Mouse (Mus musculus) ES-E14 (cell line): ENCODE measurements at regions not wholly inside any gene's neighbourhood (a gene's known extent, or its start where the extent isn't known, plus 50 kb on each side); places are given as distances from the start of the nearest gene placed in this dataset.
A peak's percentile ranks its signal among the peaks of the same experiment; 100 is the strongest.

Experiments used
- DNase-seq: peaks from one replicate; pipeline ENCODE4 v3.0.0-alpha.2; 2013; ENCODE audit warnings: low read depth, low spot score
- H3K27ac ChIP-seq: 2 replicates; pipeline ENCODE4 v1.5.1; 2012; ENCODE audit warnings: low read depth, mild to moderate bottlenecking, low read length, moderate library complexity, mixed read lengths; ENCODE audit not compliant: poor library complexity, insufficient read depth, severe bottlenecking
- H3K36me3 ChIP-seq: 2 replicates; pipeline ENCODE4 v1.6.1; 2012; ENCODE audit warnings: mild to moderate bottlenecking, low read length, moderate library complexity, mixed read lengths; ENCODE audit not compliant: control insufficient read depth, poor library complexity, insufficient read depth, severe bottlenecking
- H3K4me1 ChIP-seq, 2 experiments: fragments of 150-350 bp in 1 of 2; sonication (generic) in 1 of 2; 2 replicates each; pipeline ENCODE4 v1.6.1; 2012; ENCODE audit warnings: low read length in 2 of 2, mild to moderate bottlenecking in 1 of 2, mixed read lengths in 1 of 2; ENCODE audit not compliant: control insufficient read depth in 2 of 2, insufficient read depth in 2 of 2, poor library complexity in 1 of 2
- H3K4me3 ChIP-seq, 2 experiments: fragments of 150-350 bp in 1 of 2; sonication (generic) in 1 of 2; 2 replicates each; pipeline ENCODE4 v1.5.1; 2012; ENCODE audit warnings: low read length in 2 of 2, low read depth in 1 of 2, mild to moderate bottlenecking in 1 of 2, mixed read lengths in 1 of 2; ENCODE audit not compliant: insufficient read depth in 1 of 2, poor library complexity in 1 of 2, severe bottlenecking in 1 of 2
- H3K9ac ChIP-seq: 2 replicates; pipeline ENCODE4 v1.6.1; 2012; ENCODE audit warnings: low read depth, mild to moderate bottlenecking, low read length, mixed read lengths; ENCODE audit not compliant: poor library complexity, insufficient read depth, severe bottlenecking
- H3K9me3 ChIP-seq: fragments of 150-350 bp; sonication (generic); 2 replicates; pipeline ENCODE4 v1.6.1; 2012; ENCODE audit warnings: low read depth, mild to moderate bottlenecking, low read length; ENCODE audit not compliant: control insufficient read depth, insufficient read depth
- CHD2 ChIP-seq: IDR thresholded peaks from 2 replicates; pipeline ENCODE4 v1.6.1; 2014; ENCODE audit warnings: mild to moderate bottlenecking, low read depth, low read length, inconsistent platforms
- HCFC1 ChIP-seq: IDR thresholded peaks from 2 replicates; pipeline ENCODE4 v1.6.1; 2012; ENCODE audit warnings: low read length, inconsistent platforms, borderline replicate concordance; ENCODE audit not compliant: insufficient read depth
- MAFK ChIP-seq: IDR thresholded peaks from 2 replicates; pipeline ENCODE4 v1.6.1; 2014; ENCODE audit warnings: mild to moderate bottlenecking, low read depth, low read length, inconsistent platforms; ENCODE audit not compliant: insufficient read depth
- ZC3H11A ChIP-seq: IDR thresholded peaks from 2 replicates; pipeline ENCODE4 v1.6.1; 2012; ENCODE audit warnings: low read depth, mild to moderate bottlenecking, inconsistent platforms, low read length, borderline replicate concordance
- ZNF384 ChIP-seq: IDR thresholded peaks from 2 replicates; pipeline ENCODE4 v1.6.1; 2012; ENCODE audit warnings: low read depth, low read length, inconsistent platforms
- in situ Hi-C, 2 experiments: fragments of 600-800 bp; cut with MboI; formaldehyde crosslinking; loops; one replicate each; pipeline ENCODE4 v1.15.1; 2025; ENCODE audit warnings: low sequenced_read_pairs in 2 of 2, inconsistent platforms in 1 of 2; ENCODE audit not compliant: unreplicated experiment in 2 of 2

- no peak for DNase-seq
- H3K9me3 ChIP-seq, result no peaks in the 10 kb centered on the region
- H3K9ac ChIP-seq, result no peak overlapping the region
- no peak overlapping the region for H3K27ac ChIP-seq
- TF ChIP-seq MAFK (no peak), ZNF384 (no peak), HCFC1 (no peak), CHD2 (no peak), ZC3H11A (no peak)
- in situ Hi-C loops, result no loop called here
- H3K36me3 ChIP-seq, result no peaks in the 10 kb centered on the region
- no peaks in the 10 kb centered on the region for H3K4me1 ChIP-seq
- H3K4me3 ChIP-seq, result no peak overlapping the region
Measured at GRCm38 (mm10) chr4:80442711-80443110, 391.2 kb upstream of the Tyrp1 start.

GRCm38 (mm10) chr4:80463615-80464014 is 370.3 kb upstream of the Tyrp1 start:
- in situ Hi-C loops, result no loop called here
- TF ChIP-seq HCFC1 (no peak), ZNF384 (no peak), CHD2 (no peak), ZC3H11A (no peak), MAFK (no peak)
- Histone ChIP-seq H3K27ac (no peak overlapping the region), H3K4me1 (no peaks in the 10 kb centered on the region), H3K9me3 (no peaks in the 10 kb centered on the region), H3K36me3 (no peaks in the 10 kb centered on the region), H3K9ac (no peak overlapping the region), H3K4me3 (no peak overlapping the region)
- DNase-seq, result peak; percentile 3

- H3K9me3 ChIP-seq, result no peaks in the 10 kb centered on the region
- no peak for TF ChIP-seq HCFC1
- no peak for TF ChIP-seq CHD2
- TF ChIP-seq ZC3H11A, result no peak
- TF ChIP-seq MAFK, result no peak
- no peak for TF ChIP-seq ZNF384
- in situ Hi-C loops, result no loop called here
- no peak for DNase-seq
- no peak overlapping the region for H3K27ac ChIP-seq
- H3K4me3 ChIP-seq, result no peak overlapping the region
- H3K36me3 ChIP-seq, result no peaks in the 10 kb centered on the region
- H3K4me1 ChIP-seq, result no peaks in the 10 kb centered on the region
- H3K9ac ChIP-seq, result no peak overlapping the region
Measured at GRCm38 (mm10) chr4:80475736-80476478, 358.0 kb upstream of the Tyrp1 start.

DNA sequence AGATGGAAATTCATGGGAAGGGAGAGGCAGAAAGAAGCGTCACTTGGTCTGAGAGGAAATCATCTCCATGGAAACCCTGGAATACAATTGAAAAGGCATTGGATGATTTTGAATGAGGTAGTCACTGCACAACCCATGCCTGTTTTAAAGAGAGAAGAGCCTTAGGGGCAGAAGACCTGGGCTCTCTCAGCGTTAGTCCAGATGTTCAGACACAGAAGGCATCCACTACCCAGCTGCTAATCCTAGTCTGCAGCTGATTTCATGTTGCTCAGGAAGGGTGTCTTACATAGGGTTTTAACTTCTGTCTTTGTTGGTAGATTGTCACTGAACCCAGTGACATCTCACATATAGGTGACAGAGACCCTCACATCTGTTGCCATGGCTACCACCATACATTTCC is 318.8 kb upstream of the Tyrp1 start:
- Histone ChIP-seq H3K9me3 (no peaks in the 10 kb centered on the region), H3K27ac (no peak overlapping the region), H3K36me3 (no peaks in the 10 kb centered on the region), H3K9ac (no peak overlapping the region), H3K4me1 (no peaks in the 10 kb centered on the region), H3K4me3 (no peak overlapping the region)
- in situ Hi-C loops, result no loop called here
- no peak for DNase-seq
- TF ChIP-seq ZNF384, result no peak
- TF ChIP-seq ZC3H11A, result no peak
- no peak for TF ChIP-seq CHD2
- TF ChIP-seq HCFC1, result no peak
- no peak for TF ChIP-seq MAFK

DNA sequence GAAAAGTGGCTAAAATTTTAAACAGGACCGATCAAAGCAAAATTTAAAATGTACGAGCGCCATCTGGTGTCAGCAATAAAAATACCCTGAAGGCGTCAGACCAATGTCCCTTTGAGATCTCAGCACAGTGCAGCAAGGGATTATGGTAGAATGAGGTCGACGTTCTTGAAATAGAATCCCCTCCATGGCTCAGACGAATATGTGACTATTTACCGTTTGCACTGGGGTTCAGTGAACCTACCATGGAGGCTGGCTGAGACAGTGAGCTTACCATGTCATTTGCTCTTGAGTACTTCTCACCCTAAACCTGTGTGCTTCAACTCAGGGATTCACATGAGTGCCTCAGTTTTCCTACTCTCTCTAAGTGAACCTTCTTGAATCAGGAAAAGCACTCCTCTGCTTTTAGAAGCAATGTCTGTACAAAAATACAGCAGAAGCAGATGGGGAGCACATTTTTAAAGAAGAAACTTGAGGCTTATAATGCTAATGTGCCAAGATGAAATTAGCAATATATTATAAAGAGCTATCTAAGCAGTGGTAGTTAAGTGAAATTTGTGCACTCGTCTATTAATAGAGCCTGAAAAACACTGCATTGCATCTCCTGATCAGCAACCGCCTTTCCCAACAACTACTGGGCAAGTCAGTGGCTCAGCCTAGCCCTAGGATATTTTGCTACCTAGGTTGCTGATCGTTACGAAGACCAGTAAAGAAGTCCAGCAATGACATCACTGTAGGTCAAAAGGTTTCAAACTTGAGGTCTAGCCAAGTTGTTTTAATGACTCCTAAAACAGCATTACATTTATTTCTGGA is 316.2 kb upstream of the Tyrp1 start:
- Histone ChIP-seq H3K9ac (no peak overlapping the region), H3K9me3 (no peaks in the 10 kb centered on the region), H3K4me3 (no peak overlapping the region), H3K27ac (no peak overlapping the region), H3K36me3 (no peaks in the 10 kb centered on the region), H3K4me1 (no peaks in the 10 kb centered on the region)
- TF ChIP-seq HCFC1 (no peak), ZC3H11A (0 out of 2 replicates have a peak, but pooled peaks have one; percentile 34), CHD2 (no peak)
- in situ Hi-C loops, result no loop called here
- peak; percentile 13 for DNase-seq
